Mouse (Mus musculus): ENCODE results near the gene 2610301B20Rik. TPM values are rescaled to one million over a fixed set of nuclear protein-coding genes. Genes with fewer than 3 reads are reported as not detected.
"Not testable (repeated sequence)": the region's sequence is repeated elsewhere in the genome, so short reads cannot be mapped to it uniquely, and the experiment has no call there.

The 2610301B20Rik gene
- polyA plus RNA-seq, 1 experiment from 2014 or later = 29.9 TPM

- no peak overlapping the region for H3K27ac ChIP-seq (ENCODE audit: low read depth, low read length)
- no peaks in the 10 kb centered on the region for H3K27me3 ChIP-seq (ENCODE audit: control insufficient read depth, insufficient read depth, low read length)
- no peak overlapping the region for H3K4me3 ChIP-seq (ENCODE audit: low read length)
- H3K4me2 ChIP-seq (replicated peaks; ENCODE audit: low read depth, low read length) = no peak overlapping the region
- no peak overlapping the region for H3K9ac ChIP-seq (ENCODE audit: low read depth, low read length)
- H3K4me1 ChIP-seq (ENCODE audit: control insufficient read depth, insufficient read depth, low read length) = no peaks in the 10 kb centered on the region
- peaks cover 7% of the 10 kb centered on the region; the same call in 1 of the 2 replicates for H3K9me3 ChIP-seq (ENCODE audit: control insufficient read depth, low read length)
- 99% methylated on average over 10 of the region's 10 CpGs for WGBS
- no peak for ATAC-seq (ENCODE audit: low FRiP score, low TSS enrichment)
- peaks cover 19% of the 10 kb centered on the region; the same call in 1 of the 2 replicates for H3K36me3 ChIP-seq (ENCODE audit: control insufficient read depth, insufficient read depth, low read length)
Observed at GRCm38 (mm10) chr4:10888835-10889234, 14.5 kb downstream of the 2610301B20Rik start.

- Histone ChIP-seq H3K4me1 (ENCODE audit: control insufficient read depth, insufficient read depth, low read length) (no peaks in the 10 kb centered on the region), H3K4me2 (replicated peaks; ENCODE audit: low read depth, low read length) (no peak overlapping the region), H3K9me3 (ENCODE audit: control insufficient read depth, low read length) (no peaks in the 10 kb centered on the region), H3K27me3 (ENCODE audit: control insufficient read depth, insufficient read depth, low read length) (no peaks in the 10 kb centered on the region), H3K4me3 (ENCODE audit: low read length) (no peak overlapping the region), H3K9ac (ENCODE audit: low read depth, low read length) (no peak overlapping the region), H3K36me3 (ENCODE audit: control insufficient read depth, insufficient read depth, low read length) (peaks cover 19% of the 10 kb centered on the region; the same call in 1 of the 2 replicates), H3K27ac (ENCODE audit: low read depth, low read length) (no peak overlapping the region)
- WGBS = 85% methylated on average over 4 of the region's 4 CpGs
- ATAC-seq (ENCODE audit: low FRiP score, low TSS enrichment) = no peak
Observed at GRCm38 (mm10) chr4:10896262-10896661, 22.0 kb downstream of the 2610301B20Rik start.

- Histone ChIP-seq H3K4me2 (replicated peaks; ENCODE audit: low read depth, low read length) (no peak overlapping the region), H3K4me1 (ENCODE audit: control insufficient read depth, insufficient read depth, low read length) (no peaks in the 10 kb centered on the region), H3K36me3 (ENCODE audit: control insufficient read depth, insufficient read depth, low read length) (peaks cover 19% of the 10 kb centered on the region; the same call in 1 of the 2 replicates), H3K27ac (ENCODE audit: low read depth, low read length) (no peak overlapping the region), H3K9ac (ENCODE audit: low read depth, low read length) (no peak overlapping the region), H3K4me3 (ENCODE audit: low read length) (no peak overlapping the region), H3K27me3 (ENCODE audit: control insufficient read depth, insufficient read depth, low read length) (no peaks in the 10 kb centered on the region), H3K9me3 (ENCODE audit: control insufficient read depth, low read length) (no peaks in the 10 kb centered on the region)
- ATAC-seq (ENCODE audit: low FRiP score, low TSS enrichment) = 0 out of 2 replicates have a peak, but pooled peaks have one; percentile 62
Observed at GRCm38 (mm10) chr4:10896859-10897258, 22.6 kb downstream of the 2610301B20Rik start.

- Histone ChIP-seq H3K9me3 (ENCODE audit: control insufficient read depth, low read length) (no peaks in the 10 kb centered on the region), H3K4me3 (ENCODE audit: low read length) (no peak overlapping the region; the same call in 1 of the 2 replicates), H3K27me3 (ENCODE audit: control insufficient read depth, insufficient read depth, low read length) (no peaks in the 10 kb centered on the region), H3K4me1 (ENCODE audit: control insufficient read depth, insufficient read depth, low read length) (peaks cover 8% of the 10 kb centered on the region; the same call in 1 of the 2 replicates), H3K9ac (ENCODE audit: low read depth, low read length) (peak overlapping the region; percentile 28; the same call in 1 of the 2 replicates), H3K36me3 (ENCODE audit: control insufficient read depth, insufficient read depth, low read length) (no peaks in the 10 kb centered on the region), H3K4me2 (replicated peaks; ENCODE audit: low read depth, low read length) (peak overlapping the region; percentile 38), H3K27ac (ENCODE audit: low read depth, low read length) (0 out of 2 replicates have a peak overlapping the region, but pooled peaks have one; percentile 17)
- ATAC-seq (ENCODE audit: low FRiP score, low TSS enrichment) = peak; percentile 81
- 2% methylated on average over 13 of the region's 13 CpGs for WGBS
Observed at GRCm38 (mm10) chr4:10905234-10905801, 31.0 kb downstream of the 2610301B20Rik start.

- not testable (repeated sequence) for H3K27ac ChIP-seq (ENCODE audit: low read depth, low read length); H3K4me1 ChIP-seq (ENCODE audit: control insufficient read depth, insufficient read depth, low read length); H3K4me2 ChIP-seq (replicated peaks; ENCODE audit: low read depth, low read length); H3K4me3 ChIP-seq (ENCODE audit: low read length); ATAC-seq (ENCODE audit: low FRiP score, low TSS enrichment); H3K36me3 ChIP-seq (ENCODE audit: control insufficient read depth, insufficient read depth, low read length); H3K9ac ChIP-seq (ENCODE audit: low read depth, low read length); H3K9me3 ChIP-seq (ENCODE audit: control insufficient read depth, low read length); H3K27me3 ChIP-seq (ENCODE audit: control insufficient read depth, insufficient read depth, low read length)
- WGBS = 40% methylated on average over 7 of the region's 7 CpGs
Observed at GRCm38 (mm10) chr4:10911417-10911816, 37.1 kb downstream of the 2610301B20Rik start.

- Histone ChIP-seq H3K4me3 (ENCODE audit: low read length) (no peak overlapping the region), H3K36me3 (ENCODE audit: control insufficient read depth, insufficient read depth, low read length) (no peaks in the 10 kb centered on the region), H3K4me2 (replicated peaks; ENCODE audit: low read depth, low read length) (no peak overlapping the region), H3K4me1 (ENCODE audit: control insufficient read depth, insufficient read depth, low read length) (no peaks in the 10 kb centered on the region), H3K27me3 (ENCODE audit: control insufficient read depth, insufficient read depth, low read length) (no peaks in the 10 kb centered on the region), H3K27ac (ENCODE audit: low read depth, low read length) (no peak overlapping the region), H3K9me3 (ENCODE audit: control insufficient read depth, low read length) (no peaks in the 10 kb centered on the region), H3K9ac (ENCODE audit: low read depth, low read length) (no peak overlapping the region)
- ATAC-seq (ENCODE audit: low FRiP score, low TSS enrichment) = no peak
- WGBS = 74% methylated on average over 6 of the region's 6 CpGs
Observed at GRCm38 (mm10) chr4:10911909-10912478, 37.7 kb downstream of the 2610301B20Rik start.

GRCm38 (mm10) chr4:10912611-10913301 is 38.5 kb downstream of the 2610301B20Rik start:
- Histone ChIP-seq H3K27ac (ENCODE audit: low read depth, low read length) (no peak overlapping the region), H3K4me1 (ENCODE audit: control insufficient read depth, insufficient read depth, low read length) (no peaks in the 10 kb centered on the region), H3K27me3 (ENCODE audit: control insufficient read depth, insufficient read depth, low read length) (no peaks in the 10 kb centered on the region), H3K4me3 (ENCODE audit: low read length) (no peak overlapping the region), H3K4me2 (replicated peaks; ENCODE audit: low read depth, low read length) (no peak overlapping the region), H3K9ac (ENCODE audit: low read depth, low read length) (no peak overlapping the region), H3K36me3 (ENCODE audit: control insufficient read depth, insufficient read depth, low read length) (no peaks in the 10 kb centered on the region), H3K9me3 (ENCODE audit: control insufficient read depth, low read length) (no peaks in the 10 kb centered on the region)
- WGBS = 28% methylated on average over 7 of the region's 7 CpGs
- peak; percentile 90; the same call in 1 of the 2 replicates for ATAC-seq (ENCODE audit: low FRiP score, low TSS enrichment)

- H3K36me3 ChIP-seq (ENCODE audit: control insufficient read depth, insufficient read depth, low read length) = no peaks in the 10 kb centered on the region
- H3K9me3 ChIP-seq (ENCODE audit: control insufficient read depth, low read length) = no peaks in the 10 kb centered on the region
- no peak overlapping the region for H3K27ac ChIP-seq (ENCODE audit: low read depth, low read length)
- H3K4me1 ChIP-seq (ENCODE audit: control insufficient read depth, insufficient read depth, low read length) = no peaks in the 10 kb centered on the region
- H3K27me3 ChIP-seq (ENCODE audit: control insufficient read depth, insufficient read depth, low read length) = no peaks in the 10 kb centered on the region
- 0 out of 2 replicates have a peak, but pooled peaks have one; percentile 7 for ATAC-seq (ENCODE audit: low FRiP score, low TSS enrichment)
- no peak overlapping the region for H3K4me2 ChIP-seq (replicated peaks; ENCODE audit: low read depth, low read length)
- WGBS = 77% methylated on average over 3 of the region's 3 CpGs
- no peak overlapping the region for H3K4me3 ChIP-seq (ENCODE audit: low read length)
- no peak overlapping the region for H3K9ac ChIP-seq (ENCODE audit: low read depth, low read length)
Observed at GRCm38 (mm10) chr4:10913409-10913808, 39.1 kb downstream of the 2610301B20Rik start.

- ATAC-seq (ENCODE audit: low FRiP score, low TSS enrichment) = no peak
- H3K9ac ChIP-seq (ENCODE audit: low read depth, low read length) = no peak overlapping the region
- H3K4me1 ChIP-seq (ENCODE audit: control insufficient read depth, insufficient read depth, low read length) = no peaks in the 10 kb centered on the region
- 85% methylated on average over 2 of the region's 2 CpGs for WGBS
- H3K4me2 ChIP-seq (replicated peaks; ENCODE audit: low read depth, low read length) = no peak overlapping the region
- H3K9me3 ChIP-seq (ENCODE audit: control insufficient read depth, low read length) = no peaks in the 10 kb centered on the region
- H3K27me3 ChIP-seq (ENCODE audit: control insufficient read depth, insufficient read depth, low read length) = no peaks in the 10 kb centered on the region
- H3K27ac ChIP-seq (ENCODE audit: low read depth, low read length) = no peak overlapping the region
- no peak overlapping the region for H3K4me3 ChIP-seq (ENCODE audit: low read length)
- no peaks in the 10 kb centered on the region for H3K36me3 ChIP-seq (ENCODE audit: control insufficient read depth, insufficient read depth, low read length)
Observed at GRCm38 (mm10) chr4:10914766-10915165, 40.5 kb downstream of the 2610301B20Rik start.
